Mouse (Mus musculus) megakaryocyte-erythroid progenitor cell, adult 5-6 weeks (primary cell): Measurements from ENCODE around the gene Lcor. TPM values are rescaled to one million over a fixed set of nuclear protein-coding genes. Genes with fewer than 3 reads are reported as not detected.

Experiments
- ATAC-seq: replicated peaks from 2 replicates; pipeline ENCODE4 v1.8.0; 2016; ENCODE audit warnings: mild to moderate bottlenecking, inconsistent platforms; ENCODE audit not compliant: severe bottlenecking, poor library complexity, low FRiP score, low TSS enrichment
- total RNA-seq, 2 experiments: library from RNA; stranded (forward) in 1 of 2; stranded (reverse) in 1 of 2; fragments of 200-1000, 215-1000 nt in 1 of 2; fragments of >200 nt in 1 of 2; fragmentation: Nextera tagmentation in 1 of 2; gene quantifications; 2 replicates each; pipeline ENCODE4 v1.2.3; 2014 to 2017

The Lcor gene
- total RNA-seq, 2 experiments from 2014 or later = 13.1 to 13.4 TPM

- ATAC-seq = no peak
Observed at GRCm38 (mm10) chr19:41556981-41557380, 74.5 kb downstream of the Lcor start.

GRCm38 (mm10) chr19:41557491-41557890, 75.1 kb downstream of the Lcor start:
- ATAC-seq = no peak

- ATAC-seq = no peak
Observed at GRCm38 (mm10) chr19:41558891-41559486, 76.6 kb downstream of the Lcor start.

GRCm38 (mm10) chr19:41560856-41561255, 78.4 kb downstream of the Lcor start:
- no peak for ATAC-seq

GRCm38 (mm10) chr19:41568791-41569190, 86.4 kb downstream of the Lcor start:
- no peak for ATAC-seq

- ATAC-seq = no peak
Observed at GRCm38 (mm10) chr19:41573700-41574099, 91.3 kb downstream of the Lcor start.

GRCm38 (mm10) chr19:41577576-41577975, 95.1 kb downstream of the Lcor start:
- ATAC-seq = no peak

GRCm38 (mm10) chr19:41579311-41579920, 97.0 kb downstream of the Lcor start:
- ATAC-seq = no peak

GRCm38 (mm10) chr19:41581706-41582420, 99.4 kb downstream of the Lcor start, which contains the start of gene Gm340:
TSS of gene Gm340 (plus strand) at chr19:41582370.
- ATAC-seq = no peak

GRCm38 (mm10) chr19:41582918-41583514, 100.6 kb downstream of the Lcor start:
- no peak for ATAC-seq

- no peak for ATAC-seq
Observed at GRCm38 (mm10) chr19:41586752-41587151, 104.3 kb downstream of the Lcor start.

GRCm38 (mm10) chr19:41587431-41588222, 105.2 kb downstream of the Lcor start:
- ATAC-seq = no peak

- no peak for ATAC-seq
Observed at GRCm38 (mm10) chr19:41589026-41589425, 106.6 kb downstream of the Lcor start.

- ATAC-seq = no peak
Observed at GRCm38 (mm10) chr19:41589681-41590080, 107.2 kb downstream of the Lcor start.

GRCm38 (mm10) chr19:41591808-41592207, 109.4 kb downstream of the Lcor start:
- ATAC-seq = no peak

GRCm38 (mm10) chr19:41597170-41597894, 114.9 kb downstream of the Lcor start:
- ATAC-seq = no peak

GRCm38 (mm10) chr19:41600647-41601046, 118.2 kb downstream of the Lcor start:
- ATAC-seq = no peak

GRCm38 (mm10) chr19:41606208-41606987, 124.0 kb downstream of the Lcor start:
- no peak for ATAC-seq
